Mouse (Mus musculus) hindbrain, embryonic 14.5 days (tissue): Measurements from ENCODE around the gene Polg2. TPM values are rescaled to one million over a fixed set of nuclear protein-coding genes. Genes with fewer than 3 reads are reported as not detected.

Experiments used
- ATAC-seq: fragments of 200-750 bp; cut with Nextera tagmentation; 2 replicates; pipeline ENCODE4 v1.8.0; 2017; ENCODE audit warnings: moderate number of reproducible peaks, mild to moderate bottlenecking, moderate TSS enrichment, moderate library complexity; ENCODE audit not compliant: low FRiP score
- DNase-seq: peaks from one replicate; pipeline ENCODE4 v3.0.0-alpha.2; 2015; ENCODE audit warnings: low spot score
- H3K27ac ChIP-seq: fragments of 300-500 bp; sonication (generic); 2 replicates; pipeline ENCODE4 v1.5.1; 2014; ENCODE audit warnings: mild to moderate bottlenecking, moderate library complexity
- H3K27me3 ChIP-seq: fragments of 300-500 bp; sonication (generic); 2 replicates; pipeline ENCODE4 v1.6.1; 2014; ENCODE audit warnings: mild to moderate bottlenecking, low read length, mixed read lengths; ENCODE audit not compliant: control insufficient read depth, insufficient read depth
- H3K36me3 ChIP-seq: fragments of 300-500 bp; sonication (generic); replicated peaks from 2 replicates; pipeline ENCODE4 v1.6.1; 2014; ENCODE audit not compliant: control insufficient read depth, insufficient read depth
- H3K4me1 ChIP-seq: fragments of 300-500 bp; sonication (generic); replicated peaks from 2 replicates; pipeline ENCODE4 v1.6.1; 2014; ENCODE audit warnings: antibody characterized with exemption, low read length, mixed read lengths; ENCODE audit not compliant: control insufficient read depth, insufficient read depth
- H3K4me2 ChIP-seq: fragments of 300-500 bp; sonication (generic); replicated peaks from 2 replicates; pipeline ENCODE4 v1.6.1; 2014; ENCODE audit warnings: mild to moderate bottlenecking, moderate library complexity
- H3K4me3 ChIP-seq: fragments of 300-500 bp; sonication (generic); replicated peaks from 2 replicates; pipeline ENCODE4 v1.5.1; 2014; ENCODE audit warnings: mild to moderate bottlenecking, low read length
- H3K9ac ChIP-seq: fragments of 300-500 bp; sonication (generic); 2 replicates; pipeline ENCODE4 v1.6.1; 2014
- H3K9me3 ChIP-seq: fragments of 300-500 bp; sonication (generic); 2 replicates; pipeline ENCODE4 v1.6.1; 2016; ENCODE audit warnings: low read length; ENCODE audit not compliant: control insufficient read depth
- WGBS: fragments of 180-500 bp; shearing (Covaris S2); extraction: QIAGEN DNeasy Blood & Tissue Kit; methylation state at CpG from one replicate; pipeline ENCODE4 v1.1.7; 2014; 5-methylcytosine and 5-hydroxymethylcytosine counted together
- polyA plus RNA-seq: library from polyadenylated mRNA; unstranded; fragments of >200 nt; fragmentation: Nextera tagmentation; extraction: Ambion mirVana; gene quantifications from 2 replicates; pipeline ENCODE4 v1.2.1, GENCODE M21; 2014

The Polg2 gene
- polyA plus RNA-seq: 8.6 and 9.7 TPM in 2 replicates

GRCm38 (mm10) chr11:106779388-106780088 is at the start of gene Polg2:
Polg2 (minus strand) TSS chr11:106779537.
- ATAC-seq: peak; percentile 99
- no peaks in the 10 kb centered on the region for H3K9me3 ChIP-seq
- peaks cover 69% of the 10 kb centered on the region for H3K36me3 ChIP-seq
- WGBS: 2% methylated on average over 30 of the region's 30 CpGs
- peak within 1 kb of the TSS; percentile 84 for H3K27ac ChIP-seq
- no peaks in the 10 kb centered on the region for H3K27me3 ChIP-seq
- peak; percentile 93 for DNase-seq
- H3K4me1 ChIP-seq: peaks cover 7% of the 10 kb centered on the region; the same call in 1 of the 2 replicates
- peak within 1 kb of the TSS; percentile 84 for H3K9ac ChIP-seq
- peak within 1 kb of the TSS; percentile 60 for H3K4me3 ChIP-seq
- H3K4me2 ChIP-seq: peak within 1 kb of the TSS; percentile 60

- ATAC-seq (no peak), DNase-seq (no peak)
- Histone ChIP-seq H3K9me3 (no peaks in the 10 kb centered on the region), H3K4me3 (no peak overlapping the region), H3K36me3 (peaks cover 80% of the 10 kb centered on the region), H3K9ac (no peak overlapping the region), H3K4me1 (no peaks in the 10 kb centered on the region), H3K4me2 (no peak overlapping the region), H3K27ac (no peak overlapping the region), H3K27me3 (no peaks in the 10 kb centered on the region)
- 95% methylated on average over 7 of the region's 7 CpGs for WGBS
These were observed 48.7 kb upstream of the Polg2 start for GRCm38 (mm10) chr11:106828079-106828478.

DNA sequence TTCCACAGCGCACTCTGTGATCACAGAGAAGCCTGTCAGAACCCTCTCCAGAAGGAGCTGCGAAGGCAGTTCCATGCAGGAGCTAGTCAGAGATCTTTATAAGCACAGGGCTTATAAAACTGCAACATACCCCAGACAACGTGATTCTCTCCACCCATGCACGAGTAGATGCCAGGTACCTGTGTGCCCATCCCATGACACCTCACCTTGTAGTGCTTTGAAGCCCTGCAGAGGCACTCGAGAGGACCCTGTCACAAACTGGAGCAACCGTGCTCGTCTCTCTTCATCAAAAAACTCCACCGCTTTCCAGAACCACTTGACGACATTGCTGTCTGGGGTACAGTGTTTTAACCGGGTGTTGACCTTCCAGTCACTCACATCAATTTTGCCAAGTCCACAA is 45.1 kb upstream of the Polg2 start:
- Histone ChIP-seq H3K27ac (no peak overlapping the region), H3K4me3 (no peak overlapping the region), H3K9me3 (no peaks in the 10 kb centered on the region), H3K36me3 (peaks cover 77% of the 10 kb centered on the region), H3K4me1 (no peaks in the 10 kb centered on the region), H3K9ac (no peak overlapping the region), H3K4me2 (no peak overlapping the region), H3K27me3 (no peaks in the 10 kb centered on the region)
- WGBS: 95% methylated on average over 10 of the region's 10 CpGs
- no peak for ATAC-seq
- no peak for DNase-seq

- no peak overlapping the region for H3K4me2 ChIP-seq
- no peak for ATAC-seq
- H3K27ac ChIP-seq: no peak overlapping the region
- no peaks in the 10 kb centered on the region for H3K4me1 ChIP-seq
- H3K36me3 ChIP-seq: peaks cover 79% of the 10 kb centered on the region
- DNase-seq: no peak
- no peaks in the 10 kb centered on the region for H3K9me3 ChIP-seq
- H3K9ac ChIP-seq: no peak overlapping the region
- 92% methylated on average over 8 of the region's 8 CpGs for WGBS
- H3K27me3 ChIP-seq: no peaks in the 10 kb centered on the region
- H3K4me3 ChIP-seq: no peak overlapping the region
These were observed 44.4 kb upstream of the Polg2 start for GRCm38 (mm10) chr11:106823741-106824140.

GRCm38 (mm10) chr11:106822911-106823310 is 43.6 kb upstream of the Polg2 start:
- Histone ChIP-seq H3K4me2 (no peak overlapping the region), H3K27me3 (no peaks in the 10 kb centered on the region), H3K4me3 (no peak overlapping the region), H3K36me3 (peaks cover 79% of the 10 kb centered on the region), H3K9ac (no peak overlapping the region), H3K27ac (no peak overlapping the region), H3K4me1 (peaks cover 7% of the 10 kb centered on the region; the same call in 1 of the 2 replicates), H3K9me3 (no peaks in the 10 kb centered on the region)
- ATAC-seq (no peak), DNase-seq (no peak)
- WGBS: 85% methylated on average over 5 of the region's 5 CpGs

GRCm38 (mm10) chr11:106822491-106822890 is 43.2 kb upstream of the Polg2 start:
- 91% methylated on average over 8 of the region's 8 CpGs for WGBS
- ATAC-seq (no peak), DNase-seq (no peak)
- Histone ChIP-seq H3K27ac (no peak overlapping the region), H3K4me3 (no peak overlapping the region), H3K9ac (no peak overlapping the region), H3K4me2 (no peak overlapping the region), H3K36me3 (peaks cover 79% of the 10 kb centered on the region), H3K9me3 (no peaks in the 10 kb centered on the region), H3K4me1 (peaks cover 11% of the 10 kb centered on the region), H3K27me3 (no peaks in the 10 kb centered on the region)

DNA sequence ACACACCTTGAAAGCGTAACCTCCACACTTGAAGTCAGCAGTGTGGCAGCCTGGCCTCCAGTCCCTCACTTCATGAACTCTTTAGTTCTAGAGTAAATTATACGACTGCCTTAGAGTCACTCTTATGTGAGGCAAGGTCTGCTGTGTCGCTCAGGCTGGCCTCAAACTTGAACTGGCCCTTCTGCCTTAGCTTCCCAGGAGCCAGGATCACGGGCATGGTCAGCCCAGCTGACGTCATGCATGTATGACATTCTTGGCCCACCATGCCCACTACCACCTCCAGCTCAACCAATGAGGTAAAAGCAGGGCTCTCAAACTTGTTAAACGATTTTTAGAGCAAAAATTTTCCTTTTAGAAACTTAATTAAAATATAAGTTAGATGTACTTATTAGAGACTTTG is 42.1 kb upstream of the Polg2 start:
- ATAC-seq: no peak
- peaks cover 13% of the 10 kb centered on the region for H3K4me1 ChIP-seq
- DNase-seq: no peak
- H3K4me2 ChIP-seq: no peak overlapping the region
- H3K9me3 ChIP-seq: no peaks in the 10 kb centered on the region
- H3K27me3 ChIP-seq: no peaks in the 10 kb centered on the region
- H3K9ac ChIP-seq: no peak overlapping the region
- H3K36me3 ChIP-seq: peaks cover 81% of the 10 kb centered on the region
- no peak overlapping the region for H3K27ac ChIP-seq
- no peak overlapping the region for H3K4me3 ChIP-seq
- 88% methylated on average over 6 of the region's 6 CpGs for WGBS

- H3K9ac ChIP-seq: no peak overlapping the region
- no peak overlapping the region for H3K4me3 ChIP-seq
- H3K27ac ChIP-seq: peak overlapping the region; percentile 36; the same call in 1 of the 2 replicates
- H3K27me3 ChIP-seq: no peaks in the 10 kb centered on the region
- no peak overlapping the region for H3K4me2 ChIP-seq
- no peak for ATAC-seq
- H3K9me3 ChIP-seq: no peaks in the 10 kb centered on the region
- DNase-seq: no peak
- WGBS: 61% methylated on average over 4 of the region's 4 CpGs
- H3K36me3 ChIP-seq: peaks cover 83% of the 10 kb centered on the region
- H3K4me1 ChIP-seq: peaks cover 13% of the 10 kb centered on the region
These were observed 41.6 kb upstream of the Polg2 start for GRCm38 (mm10) chr11:106820972-106821371.

DNA sequence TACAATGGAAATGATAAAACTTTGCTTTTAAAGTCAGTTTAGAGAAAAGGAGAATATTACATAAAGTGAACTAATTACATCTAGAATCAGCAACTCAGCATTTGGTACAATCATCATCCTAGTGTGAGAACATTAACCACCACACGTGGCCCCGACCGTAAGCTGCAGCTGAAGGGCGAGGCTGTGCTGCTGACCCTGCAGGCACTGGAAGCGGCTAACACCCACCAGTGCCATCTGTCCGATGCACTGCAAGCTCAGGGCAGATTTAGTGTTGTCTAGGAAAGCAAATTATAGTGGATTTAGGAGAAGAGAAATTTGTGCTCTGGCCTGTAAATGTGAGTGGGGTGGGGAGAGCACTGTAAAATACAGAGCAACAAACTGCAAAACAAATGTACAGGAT is 40.9 kb upstream of the Polg2 start:
- Histone ChIP-seq H3K27me3 (no peaks in the 10 kb centered on the region), H3K4me2 (no peak overlapping the region), H3K4me3 (no peak overlapping the region), H3K27ac (no peak overlapping the region), H3K9ac (no peak overlapping the region), H3K36me3 (peaks cover 86% of the 10 kb centered on the region), H3K9me3 (no peaks in the 10 kb centered on the region), H3K4me1 (peaks cover 13% of the 10 kb centered on the region)
- DNase-seq (no peak), ATAC-seq (no peak)
- 82% methylated on average over 6 of the region's 6 CpGs for WGBS
